Mouse (Mus musculus): ENCODE measurements around the gene Gm4724. TPM values are rescaled to one million over a fixed set of nuclear protein-coding genes. Genes with fewer than 3 reads are reported as not detected.
"Not testable (repeated sequence)": the region's sequence is repeated elsewhere in the genome, so short reads cannot be mapped to it uniquely, and the experiment has no call there.

Gm4724 gene
- 11.5 and 12.7 TPM in 2 replicates for polyA plus RNA-seq (2014; fragmentation: Nextera tagmentation; extraction: Ambion mirVana)

DNA sequence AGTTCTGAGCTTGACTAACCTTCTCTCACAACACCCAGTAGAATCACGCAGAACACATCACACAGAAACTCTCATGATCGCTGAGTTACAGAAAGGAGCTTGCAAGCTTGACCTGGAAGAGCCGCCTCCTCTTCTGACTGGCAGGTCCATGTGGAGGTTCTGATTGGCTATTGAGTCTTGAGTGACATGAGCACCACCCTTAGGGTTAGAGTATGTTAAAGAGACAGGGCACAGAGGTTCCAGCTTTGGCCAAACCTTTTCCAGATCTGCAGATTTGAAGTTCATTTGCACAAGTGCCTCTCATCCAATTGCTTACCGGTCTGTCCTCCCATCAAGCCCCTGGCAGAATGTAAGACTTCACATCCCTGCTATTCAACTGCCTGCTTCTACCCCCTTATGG is at the start of gene Gm4724:
Gm4724 (minus strand) TSS at position 101 of the 400 bp plus-strand sequence.
- H3K4me2 ChIP-seq; H3K4me1 ChIP-seq (ENCODE audit: insufficient read depth); H3K36me3 ChIP-seq (ENCODE audit: insufficient read depth); H3K27ac ChIP-seq (ENCODE audit: low read depth); H3K9me3 ChIP-seq (ENCODE audit: low read depth, low read length); DNase-seq; H3K4me3 ChIP-seq (ENCODE audit: low read depth, low read length); ATAC-seq (ENCODE audit: insufficient read depth); H3K27me3 ChIP-seq (ENCODE audit: insufficient read depth, low read length); H3K9ac ChIP-seq: not testable (repeated sequence)
- WGBS = no CpG with 5 or more reads among the region's 4 CpGs

DNA sequence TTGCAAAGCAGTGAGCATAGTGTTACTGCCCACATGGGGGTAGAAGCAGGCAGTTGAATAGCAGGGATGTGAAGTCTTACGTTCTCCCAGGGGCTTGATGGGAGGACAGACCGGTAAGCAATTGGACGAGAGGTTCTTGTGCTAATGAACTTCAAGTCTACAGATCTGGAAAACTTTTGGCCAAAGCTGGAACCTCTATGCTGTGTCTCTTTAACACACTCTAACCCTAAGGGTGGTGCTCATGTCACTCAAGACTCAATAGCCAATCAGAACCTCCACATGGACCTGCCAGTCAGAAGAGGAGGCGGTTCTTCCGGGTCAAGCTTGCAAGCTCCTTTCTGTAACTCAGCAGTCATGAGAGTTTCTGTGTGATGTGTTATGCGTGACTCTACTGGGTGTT is 34.1 kb upstream of the Gm4724 start, which contains the start of gene Zfp965:
Zfp965 (plus strand) TSS at position 301 of the 400 bp plus-strand sequence.
- H3K9ac ChIP-seq; H3K36me3 ChIP-seq (ENCODE audit: insufficient read depth); DNase-seq; H3K9me3 ChIP-seq (ENCODE audit: low read depth, low read length); ATAC-seq (ENCODE audit: insufficient read depth); H3K4me3 ChIP-seq (ENCODE audit: low read depth, low read length); H3K27me3 ChIP-seq (ENCODE audit: insufficient read depth, low read length); H3K4me2 ChIP-seq; H3K27ac ChIP-seq (ENCODE audit: low read depth); H3K4me1 ChIP-seq (ENCODE audit: insufficient read depth): not testable (repeated sequence)
- no CpG with 5 or more reads among the region's 6 CpGs for WGBS

Other genes with a start within 250 kb of the Gm4724 start
- 5.7 and 11.1 TPM in 2 replicates for gene Gm14391, start 228.9 kb downstream of the Gm4724 start, polyA plus RNA-seq (2014; fragmentation: Nextera tagmentation; extraction: Ambion mirVana)
- 5.5 and 5.9 TPM in 2 replicates for gene Gm14440, start 160.7 kb downstream of the Gm4724 start, polyA plus RNA-seq (2014; fragmentation: Nextera tagmentation; extraction: Ambion mirVana)
- 23.8 and 24.0 TPM in 2 replicates for gene Gm4631, start 97.6 kb downstream of the Gm4724 start, polyA plus RNA-seq (2014; fragmentation: Nextera tagmentation; extraction: Ambion mirVana)
- 5.4 and 7.2 TPM in 2 replicates for gene Zfp968, start 63.4 kb downstream of the Gm4724 start, polyA plus RNA-seq (2014; fragmentation: Nextera tagmentation; extraction: Ambion mirVana)
- gene Zfp965, start 34.2 kb upstream of the Gm4724 start, polyA plus RNA-seq (2014; fragmentation: Nextera tagmentation; extraction: Ambion mirVana) = 6.6 and 8.4 TPM in 2 replicates
- not detected in 2 replicates for gene Gm11007, start 208.2 kb upstream of the Gm4724 start, polyA plus RNA-seq (2014; fragmentation: Nextera tagmentation; extraction: Ambion mirVana)

All from lung, embryonic 14.5 days (tissue).